Mouse (Mus musculus) MN1 (cell line): Measurements from ENCODE around the gene Ap1m2.
"Not testable (repeated sequence)": the region's sequence is repeated elsewhere in the genome, so short reads cannot be mapped to it uniquely, and the experiment has no call there.

ENCODE experiments used
- DNase-seq: peaks from one replicate; pipeline ENCODE4 v3.0.0-alpha.2; 2016; ENCODE audit warnings: low spot score

The Ap1m2 gene

DNA sequence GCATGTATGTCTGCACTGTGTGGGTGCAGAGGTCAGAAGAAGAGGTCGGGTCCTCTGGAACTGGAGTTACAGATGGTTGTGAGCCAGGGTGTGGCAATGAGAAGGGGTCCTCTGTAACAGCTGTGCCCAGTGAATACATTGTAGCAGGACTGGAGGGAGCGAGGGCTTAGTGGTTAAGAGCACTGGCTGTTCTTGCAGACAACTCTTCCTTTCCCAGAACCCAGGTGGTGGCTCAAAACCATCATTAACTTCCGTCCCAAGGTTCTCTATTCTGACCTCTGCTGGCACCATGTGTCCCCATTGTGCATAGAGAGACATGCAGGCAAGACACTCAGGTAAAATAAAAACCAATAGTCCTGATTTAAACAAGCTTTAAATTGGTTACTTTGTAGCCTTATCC, 15.4 kb upstream of the Ap1m2 start:
- no peak for DNase-seq

DNA sequence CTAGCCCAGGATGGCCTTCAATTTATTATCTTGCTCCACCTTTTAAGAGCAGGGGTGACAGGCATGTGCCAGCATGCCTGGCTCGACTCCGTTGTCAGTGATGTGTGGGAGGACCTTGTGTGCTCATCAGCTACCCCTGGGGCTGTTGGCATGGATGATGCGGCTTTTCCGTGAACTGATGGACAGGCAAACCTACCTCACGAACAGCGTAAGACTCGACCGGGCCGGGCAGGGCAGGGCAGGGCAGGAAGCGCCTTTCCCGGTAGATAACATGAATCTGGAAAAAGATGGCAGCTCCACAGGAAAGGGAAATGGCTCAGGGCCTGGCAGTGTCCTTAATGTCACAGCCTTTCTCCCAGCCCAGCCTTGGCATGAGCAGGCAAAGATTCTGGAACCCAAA, 12.1 kb upstream of the Ap1m2 start:
- no peak for DNase-seq

DNA sequence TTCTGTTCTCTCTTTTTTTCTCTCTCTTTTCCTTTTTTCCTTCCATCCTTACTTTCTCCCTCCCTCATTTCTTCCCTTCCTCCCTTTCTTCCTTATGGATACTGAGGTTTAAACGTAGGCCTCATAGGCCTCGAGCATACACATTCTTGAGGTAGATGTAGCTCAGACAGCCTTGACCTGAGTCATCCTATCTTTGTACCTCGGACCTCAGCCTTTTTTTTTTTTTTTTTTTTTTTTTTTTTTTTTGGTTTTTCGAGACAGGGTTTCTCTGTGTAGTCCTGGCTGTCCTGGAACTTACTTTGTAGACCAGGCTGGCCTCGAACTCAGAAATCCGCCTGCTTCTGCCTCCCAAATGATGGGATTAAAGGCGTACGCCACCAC, 10.8 kb upstream of the Ap1m2 start:
- DNase-seq, result not testable (repeated sequence)

DNA sequence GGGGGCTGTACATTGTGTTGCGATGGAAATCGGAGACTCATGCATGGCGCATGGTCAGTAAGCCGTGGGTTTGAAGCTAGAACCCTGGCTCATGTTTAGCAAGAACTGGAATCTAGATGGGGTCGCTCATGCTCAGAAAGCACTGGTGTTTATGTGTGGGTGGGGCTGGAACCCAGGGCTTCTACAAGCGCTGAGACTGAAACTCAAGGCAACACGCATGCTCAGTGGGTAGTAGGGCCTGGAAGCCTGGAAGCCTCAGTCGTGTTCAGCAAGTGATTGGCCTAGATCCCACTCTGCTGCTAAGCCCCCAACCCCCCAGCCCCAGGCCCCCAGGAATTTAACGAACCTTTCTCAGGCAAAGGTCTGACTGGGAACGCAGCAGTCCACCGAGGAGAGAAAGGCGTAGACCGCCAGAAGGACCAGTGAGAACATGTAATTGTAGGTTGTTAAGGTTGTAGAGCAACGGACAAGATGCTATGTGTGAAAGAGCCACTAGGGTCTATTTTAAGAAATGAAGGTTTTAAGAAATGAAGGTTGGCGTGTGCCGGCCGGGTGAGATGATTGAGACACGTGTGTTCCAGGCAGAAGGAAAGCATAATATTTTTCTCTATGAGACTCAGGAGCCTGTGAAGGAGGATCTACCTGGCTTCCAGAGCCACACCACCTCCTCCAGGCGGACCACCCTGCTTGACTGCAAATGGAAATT, 10.2 kb upstream of the Ap1m2 start:
- no peak for DNase-seq

DNA sequence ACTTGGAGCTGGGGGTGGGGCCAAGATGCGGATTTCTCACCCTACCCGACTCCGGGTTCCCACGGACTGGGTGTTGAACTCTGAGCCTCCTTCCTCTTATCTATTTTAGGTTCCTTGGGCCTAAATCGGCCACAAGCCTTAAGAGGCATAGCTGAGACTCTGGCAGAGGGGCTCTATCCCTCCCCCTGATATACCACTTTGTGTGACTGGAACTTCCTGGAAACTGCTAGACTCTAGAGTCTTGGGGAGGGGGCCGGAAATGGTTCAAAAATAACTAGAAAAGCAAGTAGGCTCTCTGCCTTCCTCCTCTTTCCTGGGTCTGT, 9.3 kb upstream of the Ap1m2 start:
- DNase-seq, result no peak

DNA sequence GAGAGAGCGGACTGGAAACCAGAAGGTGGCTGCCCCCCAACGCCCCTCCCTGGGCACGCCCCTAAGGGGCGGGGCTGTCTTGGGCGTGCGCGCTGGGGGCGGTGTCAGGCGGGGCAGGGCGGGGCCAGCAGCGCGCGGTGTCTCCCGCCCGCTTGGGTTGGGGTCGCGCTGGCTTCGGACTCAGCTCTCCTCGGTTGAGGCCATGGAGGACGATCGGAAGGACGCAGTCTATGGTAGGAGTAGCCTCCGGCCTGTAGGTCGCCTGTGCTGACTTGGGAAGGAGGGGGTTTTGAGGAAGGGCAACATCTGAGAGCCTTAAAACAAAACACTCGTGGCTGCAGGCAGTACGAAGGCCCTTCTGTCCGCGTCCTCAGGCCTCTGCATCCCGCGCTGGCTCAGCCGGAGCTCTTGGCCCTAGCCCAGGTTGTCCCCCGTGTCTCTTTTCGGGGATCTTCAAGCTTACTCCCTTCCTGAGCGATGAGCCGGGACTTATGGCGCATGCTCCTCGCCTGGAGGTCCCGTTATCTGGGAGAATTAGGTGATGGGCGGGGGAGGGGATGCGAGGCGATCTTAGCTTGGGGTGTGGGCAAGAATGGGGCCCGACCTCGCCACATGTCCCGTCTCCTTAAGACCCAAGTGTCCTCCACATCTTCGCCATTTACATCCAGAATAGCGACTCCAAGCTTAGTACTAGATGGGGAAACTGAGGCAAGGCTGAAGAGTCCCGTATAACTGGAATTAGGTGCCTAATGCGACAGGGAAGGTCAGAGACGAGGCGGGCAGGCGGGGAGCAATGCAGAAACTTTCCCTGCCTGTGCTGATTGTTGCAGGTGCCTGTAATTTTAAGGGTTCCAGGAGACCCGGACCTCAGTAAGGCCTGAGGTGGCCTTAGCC, 8.7 kb upstream of the Ap1m2 start, which contains the start of gene Slc44a2:
Gene Slc44a2 (plus strand): TSS at position 80 of the 894 bp plus-strand sequence.
- DNase-seq, result peak; percentile 86

DNA sequence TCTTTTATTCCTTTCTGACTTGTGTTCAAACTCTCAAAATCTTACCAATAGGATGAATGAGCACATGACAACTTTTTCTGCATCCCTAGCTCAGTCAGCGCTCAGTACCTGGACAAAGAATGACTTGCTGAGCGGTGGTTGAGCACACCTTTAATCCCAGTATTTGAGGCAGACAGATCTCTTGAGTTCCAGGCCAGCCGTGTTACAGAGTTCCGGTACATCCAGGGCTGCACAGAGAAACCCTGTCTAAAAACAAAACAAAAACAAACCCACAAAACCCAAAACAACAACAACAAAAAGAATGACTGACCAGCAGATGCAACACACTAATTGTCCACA, 8.1 kb upstream of the Ap1m2 start:
- no peak for DNase-seq

DNA sequence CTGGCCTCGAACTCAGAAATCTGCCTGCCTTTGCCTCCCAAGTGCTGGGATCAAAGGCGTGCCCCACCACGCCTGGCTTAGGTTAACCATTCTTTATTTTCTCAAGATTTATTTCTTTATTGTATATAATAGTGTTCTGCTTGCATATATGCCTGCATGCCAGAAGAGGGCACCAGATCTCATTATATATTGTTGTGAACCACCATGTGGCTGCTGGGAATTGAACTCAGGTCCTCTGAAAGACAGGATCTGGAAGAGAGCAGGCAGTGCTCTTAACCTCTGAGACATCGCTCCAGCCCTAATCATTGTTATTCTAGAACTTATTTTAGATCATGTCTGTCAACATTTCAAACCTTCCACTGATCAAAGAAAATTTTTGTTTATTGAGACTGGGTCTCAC, 7.4 kb upstream of the Ap1m2 start:
- DNase-seq, result no peak

DNA sequence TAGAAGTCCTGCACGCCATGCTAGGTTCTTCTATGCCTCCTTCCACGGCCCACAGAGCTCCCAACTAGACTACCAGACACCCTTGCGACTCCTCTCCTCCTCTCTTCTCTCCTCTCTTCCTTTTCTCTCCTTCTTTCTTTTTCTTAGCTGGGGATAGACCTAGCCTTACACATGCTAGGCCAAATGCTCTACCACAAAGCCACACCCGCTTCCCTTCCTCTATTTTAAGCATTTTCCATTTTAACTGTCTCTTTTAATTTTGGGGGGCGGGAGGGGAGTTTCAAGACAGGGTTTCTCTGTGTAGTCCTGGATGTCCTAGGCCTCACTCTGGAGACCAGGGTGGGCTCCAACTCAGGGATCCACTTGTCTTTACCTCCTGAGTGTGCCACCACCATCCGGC, 6.7 kb upstream of the Ap1m2 start:
- DNase-seq, result no peak

DNA sequence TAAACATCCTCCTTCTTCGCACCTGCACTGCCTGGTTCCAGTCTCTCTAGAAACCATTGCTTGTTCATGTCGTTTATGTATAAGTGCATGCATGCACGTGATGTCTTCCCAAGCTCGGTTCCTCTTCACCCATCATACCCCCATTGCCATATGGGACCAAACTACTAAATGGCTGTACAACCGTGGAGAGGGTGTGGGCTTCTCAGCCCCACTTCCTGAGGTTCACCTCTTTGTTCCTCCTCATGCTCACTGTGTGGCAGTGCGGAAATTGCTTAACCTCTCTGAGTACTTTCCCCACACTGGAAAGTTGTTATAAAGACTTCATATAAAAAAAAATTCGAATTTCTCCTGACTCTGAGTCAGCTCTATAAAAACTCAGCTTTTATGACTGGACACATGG, 4.6 kb upstream of the Ap1m2 start:
- DNase-seq, result no peak

DNA sequence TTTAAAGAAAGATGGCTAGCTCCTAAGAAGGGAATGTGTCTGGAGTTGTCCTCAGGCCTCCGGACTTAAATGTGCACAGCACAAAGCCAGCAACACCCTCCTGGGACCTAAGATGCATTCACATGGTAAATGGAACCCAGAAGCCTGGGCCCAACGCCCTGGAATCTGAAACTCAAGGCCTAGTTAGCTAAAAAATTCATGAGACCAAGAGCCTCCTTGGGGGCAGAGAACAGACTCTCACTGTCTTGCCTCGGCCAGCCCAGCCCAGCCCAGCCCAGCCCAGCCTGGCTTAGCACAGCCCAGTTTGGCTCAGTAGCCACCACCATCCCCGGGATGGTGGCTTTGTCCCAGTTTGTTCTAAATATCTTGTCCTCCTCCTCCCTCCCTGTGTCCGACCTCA, 3.3 kb upstream of the Ap1m2 start:
- no peak for DNase-seq

DNA sequence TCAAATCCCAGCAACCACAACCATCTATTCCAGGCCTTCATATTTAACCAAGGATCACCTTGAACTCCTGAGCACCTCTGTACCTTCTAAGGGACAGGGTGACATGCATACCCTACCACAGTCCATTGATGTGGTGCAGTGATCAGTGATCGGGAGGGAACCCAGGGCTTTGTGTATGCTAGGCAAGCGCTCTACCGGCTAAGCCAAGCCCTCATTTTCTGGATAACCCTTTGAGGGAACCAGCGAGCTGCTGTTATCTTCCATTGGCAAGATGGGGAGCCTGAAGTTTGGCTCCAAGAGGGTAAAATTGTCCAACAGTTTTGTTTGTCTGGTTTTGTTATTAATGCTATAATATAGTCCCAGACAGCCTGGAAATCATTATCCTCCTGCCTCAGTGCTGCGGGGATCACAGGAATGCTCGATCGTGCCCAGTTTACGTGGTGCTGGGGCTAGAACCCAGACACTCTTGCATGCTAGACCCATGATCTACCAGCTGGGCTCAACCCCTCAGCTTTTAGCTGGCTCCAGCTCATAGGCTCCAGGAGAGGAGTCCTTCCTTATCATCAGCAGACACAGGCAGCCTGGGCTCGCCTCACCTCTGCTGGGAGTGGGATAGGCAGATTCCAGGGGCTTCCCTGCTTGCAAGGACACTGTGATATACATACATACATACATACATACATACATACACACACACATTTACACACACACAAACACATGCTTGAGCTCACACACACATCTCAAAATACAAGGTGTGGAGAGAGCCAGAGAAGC, 2.4 kb upstream of the Ap1m2 start:
- DNase-seq, result no peak

DNA sequence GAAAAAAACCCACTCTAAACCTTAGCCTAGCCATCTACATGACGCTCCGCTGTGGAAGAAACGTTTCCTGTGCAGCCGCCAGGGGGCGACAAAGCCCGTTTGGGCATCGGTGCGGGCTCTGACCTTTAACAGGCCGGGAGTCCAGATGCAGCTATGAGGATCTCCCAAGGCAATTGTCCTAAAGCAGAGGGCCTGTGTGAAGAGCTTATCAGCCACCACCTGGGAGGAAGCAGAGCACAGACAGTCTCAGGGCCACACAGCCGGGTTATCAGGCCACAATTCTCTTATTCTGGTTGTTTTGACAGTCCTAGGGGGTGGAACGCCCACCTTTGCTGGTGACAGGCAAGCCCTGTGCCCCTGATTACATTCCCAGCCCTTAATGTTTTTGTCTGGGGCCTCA, 1.3 kb upstream of the Ap1m2 start:
- peak; percentile 89 for DNase-seq

DNA sequence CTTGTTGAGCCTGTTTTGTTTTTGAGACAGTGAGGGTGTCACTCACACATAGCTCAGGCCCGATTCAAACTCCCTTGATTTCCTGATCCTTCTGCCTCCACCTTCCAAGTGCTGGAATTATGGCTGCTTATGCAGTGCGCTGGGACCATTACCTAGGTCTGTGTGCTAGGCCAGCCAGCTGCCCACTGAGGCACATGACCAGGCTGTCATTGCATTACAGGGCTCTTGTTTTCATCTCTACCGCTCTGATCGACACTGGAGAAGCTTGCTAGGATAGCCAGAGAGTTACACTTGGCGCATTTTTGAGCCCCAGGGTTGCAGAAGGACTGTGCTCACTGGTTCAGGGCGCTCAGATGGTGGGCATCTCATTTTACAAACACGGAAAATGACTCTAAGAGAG, 442 bp downstream of the Ap1m2 start:
- DNase-seq, result no peak

DNA sequence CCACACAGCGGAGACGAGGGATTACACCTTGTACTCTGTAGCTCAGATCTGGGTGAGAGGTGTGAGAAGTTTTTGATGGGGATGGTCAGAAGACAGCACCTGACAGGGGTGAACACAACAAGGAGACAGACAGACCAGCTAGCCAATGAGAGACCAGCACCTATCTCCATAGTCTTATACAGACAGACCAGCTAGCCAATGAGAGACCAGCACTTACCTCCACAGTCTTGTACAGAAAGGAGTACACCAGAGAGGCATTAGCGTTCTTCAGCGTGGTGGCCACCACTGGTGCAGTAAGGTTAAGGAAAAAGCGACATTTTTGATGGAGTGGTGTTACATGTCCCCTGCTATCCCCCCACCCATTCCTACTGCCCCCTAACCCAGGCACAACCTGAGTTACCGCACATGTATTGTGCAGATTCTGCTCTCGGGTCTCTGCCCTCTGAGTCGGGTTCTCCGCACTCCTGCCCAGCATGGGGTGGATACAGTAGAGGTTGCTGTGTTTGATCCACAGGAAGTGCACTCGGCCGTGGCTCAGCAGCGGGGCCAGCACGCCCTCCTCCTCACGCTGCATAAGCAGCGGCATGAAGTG, 2.9 kb downstream of the Ap1m2 start:
- peak; percentile 42 for DNase-seq

DNA sequence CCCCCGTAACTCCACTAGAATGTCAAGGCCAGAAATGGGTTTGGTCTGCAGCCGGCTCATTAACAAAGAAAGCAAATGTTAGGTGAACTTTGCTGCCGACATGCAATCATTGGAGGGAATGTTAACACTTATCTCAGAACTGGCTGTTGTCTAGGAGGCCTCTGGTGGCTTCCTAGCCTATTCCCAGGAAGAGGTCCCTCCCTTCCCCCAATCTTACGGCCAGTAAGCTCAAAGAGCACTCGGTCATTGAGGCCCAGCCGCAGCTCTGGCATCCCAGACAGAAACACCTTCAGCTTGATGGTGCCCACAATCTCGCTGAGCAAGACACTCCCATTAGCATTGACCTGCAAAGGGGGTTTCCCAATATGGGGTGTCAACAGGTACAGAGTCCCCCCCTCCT, 7.1 kb downstream of the Ap1m2 start:
- DNase-seq, result no peak

DNA sequence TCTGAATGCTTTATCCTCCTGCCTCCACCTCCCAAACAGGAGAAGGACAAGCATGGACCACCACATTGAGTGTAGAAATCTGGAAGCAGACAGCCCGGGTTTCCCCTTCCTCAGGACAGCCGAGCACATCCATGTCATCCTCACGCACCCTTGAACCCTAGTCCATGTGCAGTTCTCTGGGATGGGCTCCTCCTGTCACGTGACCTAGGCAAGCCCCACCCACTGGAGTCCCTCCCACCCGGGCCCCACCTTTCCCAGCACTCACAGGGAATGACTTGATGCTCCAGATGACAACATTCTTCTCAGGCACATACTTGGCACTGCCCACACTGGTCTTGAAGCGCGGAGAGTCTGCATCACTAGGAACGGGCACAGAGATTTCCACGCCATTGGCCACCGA, 13.1 kb downstream of the Ap1m2 start:
- DNase-seq, result no peak

DNA sequence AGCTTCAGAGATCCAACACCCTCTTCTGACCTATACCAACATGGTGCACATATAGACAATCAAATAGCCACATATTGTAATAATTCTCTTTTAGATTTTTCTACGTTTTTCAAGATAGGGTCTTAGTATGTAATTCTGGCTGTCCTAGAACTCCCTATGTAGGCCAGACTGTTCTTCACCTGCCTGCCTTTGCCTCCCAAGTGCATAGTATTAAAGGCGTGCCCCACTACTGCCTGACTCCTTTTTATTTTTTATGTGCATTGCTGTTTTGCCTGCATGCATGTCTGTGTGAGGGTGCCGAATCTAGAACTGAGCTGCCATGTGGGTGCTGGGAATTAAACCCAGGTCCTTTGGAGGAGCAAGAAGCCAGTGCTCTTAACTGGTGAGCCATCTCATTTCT, 19.9 kb downstream of the Ap1m2 start:
- no peak for DNase-seq

DNA sequence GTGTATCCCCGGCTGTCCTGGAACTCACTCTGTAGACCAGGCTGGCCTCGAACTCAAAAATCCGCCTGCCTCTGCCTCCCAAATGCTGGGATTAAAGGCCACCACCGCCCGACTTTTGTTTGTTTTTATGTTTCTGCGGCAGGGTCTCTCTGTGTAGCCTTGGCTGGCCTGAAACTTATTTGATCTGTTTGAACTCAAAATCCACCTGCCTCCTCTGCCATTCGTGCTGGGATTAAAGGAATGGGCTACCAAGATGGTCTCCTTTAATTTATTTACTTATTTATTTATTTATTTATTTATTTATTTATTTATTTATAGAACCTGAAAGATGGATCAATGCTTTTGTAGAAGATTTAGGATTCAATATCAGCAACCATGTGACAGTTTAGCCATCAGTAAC, 20.3 kb downstream of the Ap1m2 start:
- DNase-seq, result not testable (repeated sequence)

DNA sequence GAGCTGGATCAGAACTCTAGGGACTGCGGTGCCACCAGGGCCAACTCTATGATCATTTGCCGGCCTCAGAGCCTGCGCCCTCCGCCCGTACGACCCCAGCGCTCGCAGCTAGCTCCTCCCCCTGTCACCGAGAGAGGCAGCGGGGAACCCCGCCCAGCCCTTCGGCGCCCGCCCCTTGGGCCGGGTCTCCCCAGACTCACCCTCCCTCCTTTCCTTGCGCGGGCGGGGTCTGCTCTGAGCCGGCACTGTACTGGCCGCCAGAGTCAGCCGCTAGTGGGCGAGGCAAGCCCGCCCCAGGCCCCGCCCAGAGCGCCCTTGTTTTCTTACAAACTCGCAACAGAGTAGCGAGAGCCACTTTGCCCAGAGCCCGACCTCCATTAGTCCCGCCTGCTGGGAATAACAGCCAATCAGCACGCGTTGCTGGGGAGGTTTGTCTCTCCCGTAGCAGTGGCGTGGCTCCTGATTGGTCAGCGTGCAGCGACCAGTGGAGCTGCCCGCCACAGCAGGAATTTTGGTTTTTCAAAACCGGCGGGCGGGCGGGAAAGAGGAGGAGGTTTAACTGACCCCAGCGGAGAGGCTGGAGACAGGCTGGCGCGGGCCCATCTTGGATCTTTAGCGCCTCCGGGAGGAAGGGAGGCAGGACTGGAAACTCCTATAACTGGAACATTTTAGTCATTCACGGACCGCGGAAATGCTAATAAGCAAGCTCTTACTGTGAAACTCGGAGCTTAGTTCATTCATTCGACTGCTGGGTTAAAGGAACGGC, 20.9 kb downstream of the Ap1m2 start, which contains the start of gene Cdkn2d:
Gene Cdkn2d (minus strand): TSS at position 386 of the 766 bp plus-strand sequence.
- peak; percentile 99 for DNase-seq

DNA sequence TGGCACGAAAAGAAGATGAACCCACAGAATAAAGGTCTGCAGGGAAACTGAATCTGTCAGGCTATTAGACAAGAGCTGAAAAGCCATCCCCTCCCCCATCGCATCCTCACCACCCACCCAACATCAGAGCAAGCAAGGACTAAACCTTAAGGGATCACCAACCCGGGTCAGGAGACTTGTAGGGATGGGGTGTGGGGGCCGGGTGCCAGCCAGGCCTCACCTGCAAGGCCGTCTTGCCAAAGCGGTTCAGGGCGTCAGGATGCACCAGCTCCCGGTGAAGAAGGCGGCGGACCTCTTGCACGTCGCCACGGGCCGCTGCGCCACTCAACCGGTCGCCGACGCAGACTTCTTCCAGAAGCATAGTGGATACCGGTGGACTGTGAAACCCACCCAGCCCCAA, 21.5 kb downstream of the Ap1m2 start:
- peak; percentile 28 for DNase-seq

DNA sequence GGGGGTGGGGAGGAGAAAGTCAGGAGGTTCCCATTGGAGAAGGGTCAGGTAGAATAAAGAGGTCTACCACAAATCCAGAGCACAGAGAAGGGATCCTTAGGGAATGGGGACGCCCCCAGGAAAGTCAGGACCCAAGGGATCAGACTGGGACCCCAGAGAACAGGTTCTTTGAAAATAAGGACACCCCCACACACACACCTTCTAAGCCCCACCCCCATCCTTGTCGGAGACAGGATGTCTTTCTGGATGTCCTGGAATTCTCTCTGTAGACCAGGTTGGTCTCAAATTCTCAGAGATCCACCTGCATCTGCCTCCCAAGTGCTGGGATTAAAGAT, 22.8 kb downstream of the Ap1m2 start:
- DNase-seq, result no peak
